Mouse (Mus musculus) retina, embryonic 14.5 days (tissue): ENCODE results near the gene Nampt.

ENCODE experiments used
- DNase-seq: peaks from one replicate; pipeline ENCODE4 v3.0.0-alpha.2; 2015; ENCODE audit warnings: low spot score

The Nampt gene

GRCm38 (mm10) chr12:32819416-32819815 is at the start of gene Nampt:
Gene Nampt (plus strand): TSS chr12:32819545.
- no peak for DNase-seq

- no peak for DNase-seq
These were observed 48.6 kb upstream of the Nampt start for GRCm38 (mm10) chr12:32770766-32771165.

DNA sequence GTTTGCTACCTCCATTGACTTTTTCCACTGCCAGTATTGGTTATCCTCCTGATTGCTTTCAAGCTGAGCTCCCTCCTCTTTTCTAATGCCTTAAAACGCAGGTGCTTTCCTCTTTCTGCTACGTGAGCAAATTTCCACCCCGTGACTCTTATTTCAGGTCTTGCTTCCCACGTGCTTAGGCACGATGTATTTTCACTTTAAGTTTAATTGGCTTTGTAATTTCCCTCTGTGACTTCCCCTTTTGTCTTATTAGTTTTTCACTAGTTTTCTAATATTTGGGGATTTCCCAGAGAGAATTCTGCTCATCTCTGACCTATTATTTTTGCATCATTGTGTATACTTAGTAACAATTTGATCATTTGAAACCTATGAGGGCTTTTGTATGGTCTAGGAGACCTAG is 44.8 kb upstream of the Nampt start:
- no peak for DNase-seq

DNA sequence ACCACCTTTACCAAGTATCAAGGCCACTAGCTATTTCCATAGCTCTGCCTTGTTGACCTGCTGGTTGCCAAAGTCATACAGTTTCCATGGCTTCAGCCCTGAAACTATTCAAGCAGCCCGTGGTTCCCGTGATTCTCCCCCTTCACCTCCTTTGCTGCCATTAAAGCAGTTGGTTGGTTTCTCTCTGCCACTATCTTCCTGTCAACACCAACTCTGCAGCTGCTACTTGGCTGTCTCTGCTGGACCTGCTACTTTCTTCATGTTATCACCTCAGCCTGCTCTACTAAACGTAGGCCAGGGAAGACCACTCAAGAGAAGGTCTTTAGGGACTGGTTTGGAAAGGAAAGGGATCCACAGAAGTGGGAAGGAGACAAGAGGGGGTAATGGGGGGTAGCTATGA is 30.3 kb upstream of the Nampt start:
- no peak for DNase-seq

DNA sequence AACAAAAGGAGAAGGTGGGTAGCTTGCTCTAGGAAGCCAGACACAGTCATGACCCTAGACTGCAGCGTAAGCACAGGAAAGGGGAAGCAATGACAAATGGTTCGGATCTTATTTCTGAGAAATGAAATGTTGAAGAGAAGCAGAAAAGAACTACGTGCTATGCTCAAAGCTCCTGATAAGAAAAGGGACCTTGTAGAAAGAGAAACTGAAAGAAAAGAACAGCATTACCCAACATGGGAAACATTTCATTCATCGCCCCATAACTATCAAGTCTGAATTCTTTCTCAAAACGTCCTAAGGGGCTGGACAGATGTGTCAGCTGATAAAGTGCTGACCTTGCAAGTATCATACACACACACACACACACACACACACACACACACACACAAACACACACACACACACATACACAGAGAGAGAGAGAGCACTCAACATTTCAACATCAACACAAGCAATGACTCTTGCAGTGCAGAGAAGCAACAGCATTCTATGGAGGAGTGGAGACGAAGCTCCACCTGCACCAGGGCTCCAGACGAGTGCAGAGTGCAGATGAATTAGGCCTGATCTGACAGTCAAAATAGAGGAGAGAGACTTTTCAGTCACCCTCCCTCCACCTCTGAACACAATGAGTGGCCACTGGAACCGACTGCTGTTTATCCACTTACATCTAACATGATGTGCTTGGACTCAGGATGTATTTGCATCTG is 23.4 kb upstream of the Nampt start:
- no peak for DNase-seq

DNA sequence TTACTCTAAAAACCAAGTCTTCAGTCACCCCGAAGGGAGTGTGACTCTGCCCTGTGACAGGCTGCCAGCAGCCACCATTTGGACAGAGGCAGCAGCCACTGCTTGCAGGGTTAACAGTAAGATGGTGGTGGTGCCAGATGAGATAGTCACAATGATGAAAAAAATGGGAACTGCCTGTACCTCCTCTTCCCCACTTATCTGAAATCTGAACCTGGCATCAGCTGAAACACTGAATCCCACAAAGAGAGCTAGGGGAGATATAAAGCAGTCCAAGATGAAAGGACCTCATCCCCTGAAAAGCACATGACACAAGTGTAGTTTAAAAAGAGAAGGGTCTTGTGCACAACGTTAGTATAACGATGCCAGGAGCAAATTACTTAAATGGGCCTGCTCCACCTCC is 21.9 kb upstream of the Nampt start:
- no peak for DNase-seq

DNA sequence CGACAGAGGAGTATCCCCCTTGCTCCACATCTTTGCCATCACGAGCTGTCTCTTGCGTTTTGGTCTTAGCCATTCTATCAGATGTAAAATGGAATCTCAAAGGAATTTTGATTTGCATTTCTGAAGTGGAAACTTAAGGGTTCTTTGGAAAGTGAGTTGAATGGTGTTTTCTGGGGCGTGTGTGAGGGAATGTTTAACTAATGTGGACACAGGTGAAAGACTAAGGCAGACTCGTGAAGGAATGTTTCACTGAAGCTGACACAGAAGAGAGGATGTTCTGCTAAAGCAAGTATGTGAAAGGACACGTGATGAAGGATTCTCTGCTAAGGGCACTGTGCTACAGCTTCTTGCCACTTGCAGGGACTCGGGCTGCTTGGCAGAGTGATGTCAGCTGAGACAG is 18.3 kb upstream of the Nampt start:
- no peak for DNase-seq

GRCm38 (mm10) chr12:32805559-32805958 is 13.8 kb upstream of the Nampt start:
- DNase-seq, result no peak

- peak; percentile 98 for DNase-seq
These were observed 669 bp downstream of the Nampt start for GRCm38 (mm10) chr12:32819823-32820605.

DNA sequence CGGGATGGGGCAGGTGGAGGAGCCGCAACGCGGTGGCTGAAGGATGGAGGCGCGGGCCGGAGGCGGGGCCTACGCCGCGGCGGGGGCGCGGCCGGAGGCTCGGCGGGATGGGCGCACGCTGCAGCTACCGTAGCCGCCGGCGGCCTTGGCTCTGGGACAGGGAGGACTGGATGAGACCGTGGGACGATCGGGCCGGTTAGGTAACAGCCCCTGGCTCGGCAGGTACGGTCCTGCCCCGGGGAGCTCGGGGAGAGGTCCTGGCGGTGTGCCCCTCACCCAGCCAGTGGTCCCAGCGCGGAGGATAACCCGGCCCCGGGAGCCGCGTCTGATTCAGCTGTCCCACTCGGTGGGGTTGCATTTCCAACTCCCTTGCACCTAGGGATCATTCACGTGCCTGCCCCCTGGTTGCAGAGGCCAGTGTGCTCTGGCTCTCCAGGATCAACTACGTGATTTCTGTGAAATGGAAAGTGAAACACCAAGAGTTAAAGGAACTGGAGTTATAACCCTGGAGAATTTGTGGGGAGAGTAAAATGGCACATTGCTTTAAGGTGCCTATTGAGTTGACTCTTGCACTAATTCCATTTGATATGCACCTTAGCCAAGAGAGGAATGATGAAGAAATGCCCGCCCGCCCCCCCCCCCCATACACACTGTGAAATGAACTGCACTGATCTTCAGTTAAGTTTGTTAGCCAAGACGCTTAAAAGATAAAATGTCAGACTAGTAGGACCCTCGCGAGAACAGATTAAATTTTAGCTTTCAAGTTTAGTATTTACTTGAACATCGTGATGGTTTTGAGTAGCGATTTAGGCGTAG is 1.6 kb downstream of the Nampt start:
- DNase-seq, result peak; percentile 69

- no peak for DNase-seq
These were observed 2.2 kb downstream of the Nampt start for GRCm38 (mm10) chr12:32821504-32822011.

- no peak for DNase-seq
These were observed 2.7 kb downstream of the Nampt start for GRCm38 (mm10) chr12:32822066-32822465.

- DNase-seq, result no peak
These were observed 5.2 kb downstream of the Nampt start for GRCm38 (mm10) chr12:32824586-32824985.

DNA sequence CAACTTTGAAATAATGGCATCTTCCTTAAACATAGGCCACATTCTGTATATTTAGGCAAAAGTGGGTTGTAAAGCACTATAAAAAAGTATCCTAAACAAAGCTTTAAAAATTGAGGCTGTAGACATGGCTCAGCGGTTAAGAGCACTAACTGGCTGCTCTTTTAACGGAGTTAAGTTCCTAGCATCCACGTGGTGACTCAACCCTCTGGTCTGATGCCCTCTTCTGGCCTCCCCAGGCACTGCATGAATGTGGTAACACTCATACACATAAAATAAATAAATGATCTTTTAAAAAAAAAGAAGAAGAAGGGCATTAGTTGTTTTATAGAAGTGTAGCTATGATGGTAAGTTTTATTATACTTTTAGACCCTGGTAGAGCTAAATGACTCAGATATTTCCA is 7.6 kb downstream of the Nampt start:
- DNase-seq, result peak; percentile 47

GRCm38 (mm10) chr12:32828137-32828760 is 8.9 kb downstream of the Nampt start:
- DNase-seq, result no peak

GRCm38 (mm10) chr12:32829321-32830090 is 10.2 kb downstream of the Nampt start:
- no peak for DNase-seq

- no peak for DNase-seq
These were observed 12.7 kb downstream of the Nampt start for GRCm38 (mm10) chr12:32832076-32832475.

- DNase-seq, result no peak
These were observed 15.4 kb downstream of the Nampt start for GRCm38 (mm10) chr12:32834781-32835180.

DNA sequence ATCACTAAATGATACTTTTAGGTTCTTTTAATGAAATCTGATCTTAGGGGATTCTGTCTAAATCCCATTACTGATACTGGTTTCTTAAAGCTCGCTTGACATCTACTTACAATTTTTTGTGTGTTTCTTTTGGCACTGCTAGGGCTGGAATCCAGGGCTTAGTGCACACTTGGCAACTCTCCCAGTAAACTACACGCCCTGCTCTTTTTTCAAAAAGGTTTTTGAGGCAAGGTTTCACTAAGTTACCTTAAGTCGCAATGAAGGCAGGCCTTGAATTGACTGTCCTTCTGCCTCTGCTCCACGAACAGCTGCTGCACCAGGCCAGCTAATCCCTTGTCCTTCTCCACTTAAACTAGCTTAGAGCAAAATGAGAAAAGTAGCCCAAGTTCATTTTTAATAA is 15.9 kb downstream of the Nampt start:
- no peak for DNase-seq

DNA sequence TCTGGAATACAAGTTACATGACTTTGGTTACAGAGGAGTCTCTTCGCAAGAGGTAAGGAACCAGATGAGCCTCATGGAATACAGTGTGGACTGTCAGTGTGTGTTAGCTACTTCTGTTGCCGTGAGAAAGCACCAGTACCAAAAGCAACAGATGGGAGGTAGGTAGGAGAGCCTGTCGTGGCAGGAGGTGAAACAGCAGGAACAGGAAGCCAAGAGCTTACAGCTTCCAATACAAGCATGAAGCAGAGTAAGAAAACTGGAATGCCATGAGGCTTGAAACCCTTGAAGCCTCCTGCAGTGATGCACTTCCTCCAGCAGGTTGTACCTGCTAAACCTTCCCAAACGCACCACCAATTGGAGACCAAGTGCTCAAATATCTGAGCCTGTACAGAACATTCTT is 19.1 kb downstream of the Nampt start:
- DNase-seq, result no peak

DNA sequence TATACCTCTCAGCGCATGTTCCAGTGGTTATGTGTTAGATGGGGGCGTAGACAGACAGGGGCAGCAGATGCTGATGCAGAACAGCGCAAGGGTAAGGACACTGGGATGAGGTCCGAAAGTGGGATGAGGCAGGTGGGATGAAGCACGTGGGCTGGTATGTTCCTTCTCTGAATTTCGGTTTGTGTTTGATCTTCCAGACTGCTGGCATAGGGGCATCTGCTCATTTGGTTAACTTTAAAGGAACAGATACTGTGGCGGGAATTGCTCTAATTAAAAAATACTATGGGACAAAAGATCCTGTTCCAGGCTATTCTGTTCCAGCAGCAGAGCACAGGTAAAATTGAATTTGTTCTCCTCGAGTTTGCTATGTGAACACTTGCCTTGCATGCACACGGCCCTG is 19.6 kb downstream of the Nampt start:
- no peak for DNase-seq
